Mouse (Mus musculus) C2C12 (cell line): ENCODE results near the gene Scyl2.

Experiments used
- CEBPB ChIP-seq: IDR thresholded peaks from one replicate; pipeline ENCODE4 v1.6.1; 2011; ENCODE audit warnings: low read depth, mild to moderate bottlenecking, control low read depth, moderate library complexity
- CTCF ChIP-seq: IDR thresholded peaks from one replicate; pipeline ENCODE4 v1.5.1; 2011; ENCODE audit not compliant: control insufficient read depth, insufficient read depth, insufficient read length

DNA sequence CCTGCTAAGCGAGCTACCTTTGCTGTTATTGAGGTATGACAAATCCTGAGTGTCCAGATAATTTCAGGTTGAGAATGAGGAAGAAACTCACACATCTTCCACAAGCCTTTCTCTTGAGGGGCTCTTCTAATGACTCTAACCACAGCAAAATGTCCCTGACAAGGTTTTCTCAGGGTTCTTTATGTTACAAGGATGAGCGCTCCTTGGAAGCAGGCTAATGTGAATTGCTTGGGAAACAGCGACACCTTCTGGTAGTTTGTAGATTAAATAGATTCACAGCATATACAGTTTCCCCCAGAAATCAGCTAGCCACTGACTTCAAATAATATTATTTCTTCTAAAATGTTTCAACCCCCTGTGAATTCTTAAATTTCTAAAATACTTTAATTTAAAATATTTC, 56.0 kb downstream of the Scyl2 start:
- no peak for TF ChIP-seq CTCF
- no peak for TF ChIP-seq CEBPB
